Comparison of ENCODE assay signal across 9 mouse cellular contexts in genomic region chr11:116625081-116626000, GRCm38 (mm10). TPM values are rescaled to one million over a fixed set of nuclear protein-coding genes. Genes with fewer than 3 reads are reported as not detected.
DNase-seq lines count a peak whose midpoint lies in the region; TF ChIP-seq lines count a peak whose summit lies in the region.
"Had no signal": no experiment of that assay in that cellular context is flagged by ENCODE, and none has a peak within 500 bp of the region (broad histone marks: within the 10 kb centered on the region; RNA-seq: fewer than 3 reads in every experiment).

No protein-coding gene starts in this region.

- DNase-seq in adrenal gland, postnatal 14 days: peak; percentile 75
- no peak for DNase-seq in adrenal gland, adult 2 months
- DNase-seq in left cerebral cortex, adult 2 months (ENCODE audit: extremely low spot score in 1 of 2, low spot score in 2 of 2): no peak
- no peak for DNase-seq in left cerebral cortex, adult 8-10 months (ENCODE audit: low spot score in 2 of 2)
- DNase-seq in cerebellum, adult 8-10 months: peak; percentile 53
- peak; percentile 89 for DNase-seq in liver
- peak; percentile 66 for DNase-seq in retina, postnatal 1 day
- no peak for DNase-seq in ovary, postnatal 14 days (ENCODE audit: low spot score)

- intact Hi-C loops in left cerebral cortex, adult 2 months (cut with DNase I): no loop called here

- no peak overlapping the region for H3K27ac ChIP-seq in left cerebral cortex, adult 2 months
- H3K27ac ChIP-seq: hindbrain, embryonic 15.5 days had no signal

- H3K4me3 ChIP-seq in left cerebral cortex, adult 2 months: no peak overlapping the region

- peak; percentile 67 for TF ChIP-seq CTCF in left cerebral cortex, adult 2 months (IDR thresholded peaks at IDR 0.05)

RNA-seq across cellular contexts. Expression of gene Rhbdf2, which starts 1.5 kb away (rescaled TPM):
- total RNA-seq in adrenal gland, postnatal 14 days (2021): 11.2 and 14.3 TPM in 2 replicates
- 10 to 100 TPM in 1 of 2 experiments, 1 to 10 TPM in 1; 8.2 to 22.7 TPM for total RNA-seq in adrenal gland, adult 2 months (2021)
- 41.1 and 56.8 TPM in 2 replicates for polyA plus RNA-seq in adrenal gland, adult 2 months (2012; rRNA removed)
- total RNA-seq in left cerebral cortex, adult 2 months (2021): 1 to 10 TPM; 1.9 to 2.0 TPM
- 1 to 10 TPM; 1.1 to 1.6 (median 1.3) TPM for total RNA-seq in left cerebral cortex, adult 8-10 months (2022)

RNA-seq across cellular contexts. Expression of gene Prcd, which starts 28.0 kb away (rescaled TPM):
- total RNA-seq in adrenal gland, postnatal 14 days (2021): 5.3 and 6.1 TPM in 2 replicates
- 10 to 100 TPM; 10.2 to 14.2 TPM for total RNA-seq in adrenal gland, adult 2 months (2021)
- polyA plus RNA-seq in adrenal gland, adult 2 months (2012; rRNA removed): 13.0 and 14.1 TPM in 2 replicates
- 1 to 10 TPM; 5.4 to 5.8 TPM for total RNA-seq in left cerebral cortex, adult 2 months (2021)
- total RNA-seq in left cerebral cortex, adult 8-10 months (2022): 1 to 10 TPM; 5.0 to 7.0 (median 5.5) TPM

RNA-seq across cellular contexts. Expression of gene Cygb, which starts 28.8 kb away (rescaled TPM):
- 30.9 and 35.0 TPM in 2 replicates for total RNA-seq in adrenal gland, postnatal 14 days (2021)
- total RNA-seq in adrenal gland, adult 2 months (2021): 10 to 100 TPM; 24.8 to 46.8 TPM
- 54.3 and 62.4 TPM in 2 replicates for polyA plus RNA-seq in adrenal gland, adult 2 months (2012; rRNA removed)
- total RNA-seq in left cerebral cortex, adult 2 months (2021): 10 to 100 TPM; 42.8 to 45.3 TPM
- 10 to 100 TPM; 55.8 to 62.7 (median 58.2) TPM for total RNA-seq in left cerebral cortex, adult 8-10 months (2022)

RNA-seq across cellular contexts. Expression of gene Aanat, which starts 39.1 kb away (rescaled TPM):
- total RNA-seq in adrenal gland, postnatal 14 days (2021): not detected in 2 replicates
- total RNA-seq in adrenal gland, adult 2 months (2021): not detected
- polyA plus RNA-seq in adrenal gland, adult 2 months (2012; rRNA removed): 0.40 TPM in 1 of 2 replicates, not detected in the other
- total RNA-seq in left cerebral cortex, adult 2 months (2021): 1 to 10 TPM; 1.3 to 2.2 TPM
- total RNA-seq in left cerebral cortex, adult 8-10 months (2022): 1 to 10 TPM in 1 of 4 experiments, under 1 TPM in 3; 0.57 to 3.2 (median 0.84) TPM
- polyA plus RNA-seq: hindbrain, embryonic 15.5 days had no signal

RNA-seq across cellular contexts. Expression of gene Ube2o, which starts 44.1 kb away (rescaled TPM):
- 32.0 and 38.5 TPM in 2 replicates for total RNA-seq in adrenal gland, postnatal 14 days (2021)
- 10 to 100 TPM; 24.9 to 26.7 TPM for total RNA-seq in adrenal gland, adult 2 months (2021)
- 21.8 and 24.6 TPM in 2 replicates for polyA plus RNA-seq in adrenal gland, adult 2 months (2012; rRNA removed)
- 100 to 1,000 TPM; 123 to 125 TPM for total RNA-seq in left cerebral cortex, adult 2 months (2021)
- total RNA-seq in left cerebral cortex, adult 8-10 months (2022): 100 to 1,000 TPM; 115 to 119 (median 117) TPM

Comparison
In these comparisons a context has a peak if more than half of its experiments do, and no peak if none do; other contexts are left out.
1. DNase-seq: peak in adrenal gland, postnatal 14 days (single experiment), cerebellum, adult 8-10 months (single experiment), liver (single experiment) and retina, postnatal 1 day (single experiment); none in adrenal gland, adult 2 months (single experiment), left cerebral cortex, adult 2 months (0 of 2), left cerebral cortex, adult 8-10 months (0 of 2) and ovary, postnatal 14 days (single experiment).